Mouse (Mus musculus): Measurements from ENCODE around the gene Gm20388.

Gm20388 gene

DNA sequence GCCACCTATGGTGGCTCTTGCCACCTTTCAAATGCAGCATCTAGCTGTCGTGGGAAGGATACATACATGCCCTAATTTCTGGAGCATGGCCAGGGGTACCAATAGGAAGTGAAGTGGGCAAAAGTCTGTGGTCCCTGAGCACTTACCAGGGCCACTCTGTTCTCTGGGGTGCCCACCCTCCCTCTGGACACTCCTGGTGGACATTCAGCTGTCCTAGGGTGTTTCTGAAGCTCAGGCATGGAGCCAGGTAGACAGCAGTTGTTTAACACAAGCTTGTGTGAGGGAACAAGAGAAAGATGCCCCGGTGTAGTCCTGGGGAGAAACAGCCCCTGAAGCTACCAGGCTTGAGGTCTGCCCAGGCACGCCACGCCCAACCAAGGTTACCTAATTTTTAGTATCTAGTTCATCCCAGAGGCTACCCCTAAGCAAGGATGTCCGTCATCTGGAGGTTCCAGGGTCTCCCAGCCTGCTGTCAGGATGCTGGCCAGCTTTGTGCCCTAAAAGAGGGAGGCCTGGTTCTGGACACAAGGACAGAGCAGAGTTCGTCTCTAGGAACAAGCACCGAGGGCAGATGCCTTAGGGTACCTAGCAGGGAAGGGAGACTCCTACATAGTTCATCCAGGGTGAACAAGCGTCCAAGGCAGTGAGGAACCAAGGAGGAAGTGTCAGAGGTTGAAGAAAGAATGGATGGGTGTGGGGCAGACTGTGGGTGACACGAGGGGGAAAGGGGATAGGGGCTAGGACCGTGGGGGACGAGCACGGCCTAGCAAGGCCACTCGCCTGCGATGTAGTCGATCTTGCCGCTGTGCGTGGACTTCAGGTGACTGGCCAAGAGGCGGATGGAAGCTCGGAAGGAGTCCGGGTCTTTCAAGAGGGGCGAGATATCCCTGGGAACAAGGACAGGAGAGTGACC lies 2665.3 kb downstream of the Gm20388 start:
- no peak for DNase-seq (ENCODE audit: low spot score)

DNA sequence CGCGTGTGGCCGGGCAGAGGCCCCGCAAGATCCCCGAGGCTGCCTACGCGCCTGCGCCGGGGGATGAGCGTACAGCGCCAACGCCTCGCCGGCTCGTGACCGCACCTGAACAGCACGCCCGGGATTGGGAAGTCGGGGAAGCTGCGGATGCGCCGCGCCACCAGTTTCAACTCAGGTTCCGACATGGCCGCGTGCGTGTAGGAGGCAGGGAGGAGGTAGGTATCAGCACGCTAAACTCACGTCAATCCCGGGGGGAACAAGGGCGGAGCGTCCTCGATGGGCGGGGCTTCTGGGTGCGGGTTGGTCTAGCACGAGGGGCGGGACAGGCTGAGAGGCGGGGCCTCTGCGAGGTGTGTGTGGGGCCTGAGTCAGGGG lies 2666.0 kb downstream of the Gm20388 start, which contains the start of gene Aprt:
TSS of gene Aprt (minus strand) at position 262 of the 375 bp plus-strand sequence.
- DNase-seq (ENCODE audit: low spot score) = peak; percentile 90

GRCm38 (mm10) chr8:122577116-122577515 lies 2666.5 kb downstream of the Gm20388 start:
- no peak for DNase-seq (ENCODE audit: low spot score)

GRCm38 (mm10) chr8:122579196-122579595 lies 2668.6 kb downstream of the Gm20388 start:
- no peak for DNase-seq (ENCODE audit: low spot score)

GRCm38 (mm10) chr8:122580926-122581325 lies 2670.3 kb downstream of the Gm20388 start:
- DNase-seq (ENCODE audit: low spot score) = no peak

DNA sequence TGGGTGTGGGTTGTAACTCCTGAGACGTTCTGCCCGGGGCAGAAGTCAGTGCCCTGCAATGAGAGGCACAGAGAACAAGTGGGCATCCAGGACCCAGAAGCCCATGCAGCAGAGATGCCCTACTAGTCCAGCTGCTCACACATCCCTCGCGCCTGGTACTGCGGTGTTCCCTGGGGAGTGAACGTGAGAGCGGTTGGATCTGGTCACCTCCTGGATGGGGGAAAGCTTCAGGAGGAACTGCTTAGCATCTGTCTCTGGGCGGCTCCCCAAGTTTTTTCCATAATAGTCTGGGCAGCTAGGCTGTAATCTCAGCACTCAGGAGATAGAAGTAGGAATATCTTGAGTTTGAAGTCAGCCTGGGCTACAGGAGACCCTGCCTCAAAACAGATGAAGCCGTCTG lies 2674.3 kb downstream of the Gm20388 start:
- DNase-seq (ENCODE audit: low spot score) = no peak

DNA sequence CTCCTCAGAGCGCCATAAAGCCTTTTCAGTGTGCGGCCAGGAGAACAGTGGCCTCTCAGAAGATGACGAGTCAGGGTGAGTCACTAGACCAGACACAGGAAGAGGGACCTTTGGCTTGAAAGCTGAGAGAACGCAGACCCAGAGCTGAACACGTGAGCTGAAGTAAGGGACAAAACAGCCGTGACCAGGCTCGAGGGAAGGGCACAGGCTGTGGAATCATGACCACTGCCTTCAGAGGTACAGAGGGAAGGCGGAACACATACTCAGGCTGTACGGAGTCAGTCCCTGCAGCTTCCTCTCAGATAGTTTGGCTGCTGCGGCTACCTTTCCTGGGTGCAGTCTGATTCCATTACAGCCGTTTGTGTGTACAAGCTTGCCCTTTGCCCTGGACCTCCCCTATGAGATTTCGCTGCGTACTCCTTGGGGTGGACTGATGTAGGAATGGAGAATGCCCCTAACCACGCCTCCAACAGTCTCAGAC lies 2674.8 kb downstream of the Gm20388 start:
- DNase-seq (ENCODE audit: low spot score) = no peak

GRCm38 (mm10) chr8:122586171-122586570 lies 2675.5 kb downstream of the Gm20388 start:
- DNase-seq (ENCODE audit: low spot score) = no peak

- DNase-seq (ENCODE audit: low spot score) = no peak
These were observed 2676.1 kb downstream of the Gm20388 start for GRCm38 (mm10) chr8:122586749-122587148.

GRCm38 (mm10) chr8:122593240-122593639 lies 2682.6 kb downstream of the Gm20388 start:
- DNase-seq (ENCODE audit: low spot score) = no peak

DNA sequence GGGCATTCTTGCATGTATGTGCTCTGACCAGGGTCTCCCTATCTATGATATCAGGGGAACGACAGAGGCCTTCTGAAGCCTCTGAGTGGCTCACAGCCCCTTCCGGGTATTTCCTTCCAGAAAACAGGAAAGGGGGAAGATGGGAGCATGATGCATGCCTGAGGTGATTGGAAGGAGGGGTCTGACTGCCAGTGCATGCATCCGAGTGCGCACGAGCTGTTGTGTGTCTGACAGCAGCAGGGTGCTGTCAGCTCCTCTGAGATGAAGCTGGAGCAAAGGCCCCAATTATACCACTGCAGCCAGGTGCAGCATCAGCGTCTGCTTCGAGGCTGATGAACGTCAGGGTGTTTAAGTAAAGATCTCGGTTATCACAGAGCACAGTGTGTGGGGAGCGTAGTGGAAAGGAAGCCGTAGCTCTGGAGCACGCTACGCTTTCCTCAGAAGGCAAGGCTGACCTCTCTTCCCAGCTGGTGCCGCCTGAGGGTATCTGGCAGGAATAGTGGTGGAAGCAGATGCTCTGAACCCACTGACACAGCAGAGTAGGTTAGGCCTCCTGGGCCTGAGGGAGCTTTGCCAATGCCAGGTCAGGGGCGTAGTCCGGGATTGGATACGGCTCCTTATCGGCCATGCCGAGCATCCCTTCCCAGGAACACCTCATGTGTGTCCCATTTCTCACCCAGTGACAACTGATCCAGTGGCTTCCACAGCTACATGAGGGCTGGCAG lies 2683.3 kb downstream of the Gm20388 start:
- no peak for DNase-seq (ENCODE audit: low spot score)

DNA sequence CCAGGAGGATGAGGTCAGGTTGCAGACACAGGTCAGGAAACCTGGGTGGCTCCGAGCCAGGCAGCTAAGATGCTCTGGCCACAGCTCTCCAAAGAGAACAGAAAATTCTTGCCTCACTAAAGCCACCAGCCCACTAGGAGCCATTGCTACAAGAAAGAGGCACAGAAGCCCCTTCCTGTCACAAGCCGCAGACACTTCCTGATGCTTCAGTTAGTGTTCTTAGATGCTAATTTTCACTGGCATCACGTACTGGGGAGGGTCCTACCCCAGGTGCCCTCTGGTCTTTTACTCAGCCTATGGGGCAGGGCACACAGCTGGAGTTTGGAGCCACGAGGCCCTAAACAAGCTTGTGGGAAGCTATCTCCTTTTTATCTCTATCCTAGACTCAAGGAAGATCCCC lies 2685.4 kb downstream of the Gm20388 start:
- no peak for DNase-seq (ENCODE audit: low spot score)

DNA sequence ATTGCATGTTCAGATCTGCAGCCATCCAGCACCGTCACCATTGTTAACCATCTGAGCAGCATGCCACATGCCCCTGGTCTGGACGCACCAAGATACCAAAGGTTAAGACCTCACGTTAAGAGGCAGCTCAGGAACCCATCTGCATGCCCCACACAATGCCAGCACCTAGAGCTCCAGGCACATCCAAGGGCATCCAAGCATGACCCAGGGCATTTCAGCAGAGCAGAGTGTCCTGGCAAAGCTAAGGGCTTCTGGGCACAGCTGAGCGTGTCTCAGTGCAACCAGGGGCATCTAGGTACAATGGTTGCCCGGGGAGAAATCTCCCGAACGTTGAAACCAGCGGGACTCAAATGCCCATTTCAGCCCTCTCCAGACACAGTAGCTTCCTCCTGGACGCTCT lies 2690.0 kb downstream of the Gm20388 start:
- DNase-seq (ENCODE audit: low spot score) = no peak

- no peak for DNase-seq (ENCODE audit: low spot score)
These were observed 2694.0 kb downstream of the Gm20388 start for GRCm38 (mm10) chr8:122604640-122605039.

DNA sequence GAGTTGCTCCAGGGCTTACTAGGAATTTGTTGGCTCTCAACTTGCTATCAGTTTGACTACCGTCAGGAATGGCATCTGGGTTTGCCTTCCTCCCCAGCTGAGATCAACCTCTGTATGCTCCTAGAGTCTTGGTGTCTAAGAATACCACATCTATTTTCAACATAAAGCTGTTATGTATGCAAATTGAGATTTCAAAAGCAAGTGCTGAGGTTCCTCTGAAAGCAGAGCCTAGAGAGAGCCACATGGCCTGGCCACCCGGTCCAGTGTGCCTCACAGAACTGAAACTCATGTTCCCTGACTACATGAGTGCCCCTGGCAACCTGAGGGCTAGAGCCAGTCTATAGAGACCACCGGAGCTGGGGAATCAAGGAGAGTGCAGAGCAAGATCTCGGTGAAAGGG lies 2694.7 kb downstream of the Gm20388 start:
- DNase-seq (ENCODE audit: low spot score) = no peak

DNA sequence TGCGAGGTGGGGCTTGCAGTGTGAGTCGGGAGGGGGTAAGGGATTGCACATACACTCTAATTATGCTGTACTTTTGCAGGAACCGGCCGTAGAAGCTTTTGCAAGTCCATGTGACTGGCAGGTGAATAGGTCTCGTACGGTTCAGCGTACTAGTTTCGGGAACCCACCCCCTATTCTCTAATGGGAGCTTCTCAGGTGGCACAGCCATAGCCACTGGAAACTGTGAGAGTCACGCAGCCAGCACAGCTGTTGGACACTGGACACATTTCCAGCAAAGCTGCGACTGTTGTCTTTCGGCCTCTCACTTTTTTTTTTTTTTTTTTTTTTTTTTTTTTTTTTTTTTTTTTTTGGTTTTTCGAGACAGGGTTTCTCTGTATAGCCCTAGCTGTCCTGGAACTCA lies 2696.2 kb downstream of the Gm20388 start:
- DNase-seq (ENCODE audit: low spot score) = no peak

DNA sequence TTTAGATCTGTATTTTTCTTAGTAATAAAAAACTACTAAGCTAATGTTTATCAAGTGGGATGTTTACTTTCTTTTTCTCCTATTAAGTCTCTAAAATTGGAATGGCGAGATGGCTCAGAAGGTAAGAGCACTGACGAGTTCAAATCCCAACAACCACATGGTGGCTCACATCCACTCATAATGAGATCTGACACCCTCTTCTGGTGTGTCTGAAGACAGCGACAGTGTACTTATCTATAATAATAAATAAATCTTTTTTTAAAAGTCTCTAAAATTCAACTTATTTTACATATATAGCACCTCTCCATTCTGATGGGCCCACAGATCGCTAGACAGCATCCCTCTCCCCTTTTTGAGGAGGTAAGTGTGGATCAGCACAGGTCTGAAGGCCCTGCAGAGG lies 2699.6 kb downstream of the Gm20388 start:
- no peak for DNase-seq (ENCODE audit: low spot score)

- DNase-seq (ENCODE audit: low spot score) = no peak
These were observed 2700.1 kb downstream of the Gm20388 start for GRCm38 (mm10) chr8:122610612-122611277.

DNA sequence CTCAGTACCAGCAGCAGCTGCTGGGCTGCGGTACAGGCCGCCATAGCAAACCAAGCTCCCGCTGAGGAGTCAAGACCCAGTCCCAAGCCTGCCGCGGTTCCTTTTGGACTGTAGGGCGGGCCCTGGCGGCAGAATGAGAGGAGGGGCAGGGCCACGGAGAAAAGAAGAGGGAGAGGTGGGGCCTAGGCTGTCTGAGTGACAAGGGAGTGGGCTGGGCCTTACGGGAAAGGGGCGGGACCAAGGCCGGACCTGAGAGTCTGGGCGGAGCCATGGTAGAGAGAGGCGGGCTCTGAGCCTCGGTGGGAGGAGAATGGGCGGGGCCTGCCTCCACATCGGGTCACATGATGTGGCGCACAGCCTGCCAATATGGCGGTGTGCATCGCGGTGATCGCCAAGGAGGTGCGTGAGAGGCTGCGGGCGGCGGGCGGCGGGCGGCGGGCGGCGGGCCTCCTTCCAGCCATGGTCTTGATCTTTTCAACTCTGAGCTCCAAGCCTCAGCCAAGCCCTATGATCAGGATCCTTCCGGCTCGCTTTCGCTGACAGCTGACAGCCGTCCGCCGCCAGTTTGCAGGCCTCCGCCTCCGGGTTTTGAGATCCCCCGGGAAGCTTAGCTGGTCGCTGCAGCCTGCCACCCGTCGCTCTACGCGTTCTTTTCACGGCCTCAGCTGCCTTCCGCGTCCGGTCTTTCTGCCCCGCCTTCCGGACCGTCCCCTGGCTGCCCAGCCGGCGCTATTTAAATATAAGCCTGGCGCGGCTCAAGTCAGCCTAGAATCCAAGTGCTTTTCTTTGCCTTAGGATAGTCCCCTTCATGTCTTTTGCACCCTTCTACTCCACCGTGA lies 2700.9 kb downstream of the Gm20388 start, which contains the start of the genes Galns and Trappc2l:
TSS of gene Galns (minus strand) at position 169 of the 839 bp plus-strand sequence.
TSS of gene Trappc2l (plus strand) at position 346 of the 839 bp plus-strand sequence.
- peak; percentile 91 for DNase-seq (ENCODE audit: low spot score)

GRCm38 (mm10) chr8:122616181-122616905 lies 2705.7 kb downstream of the Gm20388 start:
- no peak for DNase-seq (ENCODE audit: low spot score)

Data from ovary, postnatal 14 days (tissue).